Comparison of ENCODE assay signal across 15 mouse cellular contexts in the genomic region with DNA sequence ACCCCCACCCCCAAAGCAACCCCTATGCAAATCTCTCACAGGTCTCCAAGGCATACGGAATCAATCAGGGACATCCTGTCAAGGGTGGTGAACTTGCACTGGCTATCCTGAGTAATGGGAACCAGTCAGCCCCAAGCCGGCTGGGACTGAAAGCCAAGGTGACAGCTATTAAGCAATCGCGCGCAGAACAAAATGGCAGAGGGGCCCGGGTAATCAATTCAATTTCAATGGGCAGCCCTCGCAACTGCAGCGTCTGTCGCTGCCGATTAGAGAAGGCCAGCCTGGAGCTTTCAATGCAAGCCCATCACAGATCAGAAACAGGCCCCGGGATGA. TPM values are rescaled to one million over a fixed set of nuclear protein-coding genes. Genes with fewer than 3 reads are reported as not detected.
DNase-seq lines count a peak whose midpoint lies in the region; ATAC-seq lines count a peak whose summit lies in the region.
"Had no signal": no experiment of that assay in that cellular context is flagged by ENCODE, and none has a peak within 500 bp of the region (broad histone marks: within the 10 kb centered on the region; RNA-seq: fewer than 3 reads in every experiment).

No protein-coding gene starts in this region.

- no peaks in the 10 kb centered on the region for H3K36me3 ChIP-seq in heart, embryonic 11.5 days (ENCODE audit: control insufficient read depth, insufficient read depth, low read length)
- H3K36me3 ChIP-seq in embryonic facial prominence, embryonic 13.5 days: peaks cover 3% of the 10 kb centered on the region; the same call in 1 of the 2 replicates
- H3K36me3 ChIP-seq in lung, embryonic 15.5 days: peaks cover 11% of the 10 kb centered on the region; the same call in 1 of the 2 replicates
- no peaks in the 10 kb centered on the region for H3K36me3 ChIP-seq in midbrain, embryonic 16.5 days (ENCODE audit: control insufficient read depth, insufficient read depth, low read length)
- H3K36me3 ChIP-seq: stomach, embryonic 15.5 days had no signal

- intact Hi-C loops in heart, postnatal 36 days (cut with DNase I): no loop called here
- intact Hi-C loops in left cerebral cortex, postnatal 14 days (cut with DNase I): no loop called here

- peaks cover 4% of the 10 kb centered on the region; the same call in 1 of the 2 replicates for H3K4me1 ChIP-seq in heart, embryonic 11.5 days (ENCODE audit: control insufficient read depth, insufficient read depth, low read length)
- H3K4me1 ChIP-seq in embryonic facial prominence, embryonic 13.5 days: peaks cover 30% of the 10 kb centered on the region
- peaks cover 37% of the 10 kb centered on the region for H3K4me1 ChIP-seq in lung, embryonic 15.5 days
- peaks cover 11% of the 10 kb centered on the region; the same call in 1 of the 2 replicates for H3K4me1 ChIP-seq in midbrain, embryonic 16.5 days (ENCODE audit: control insufficient read depth, insufficient read depth, low read length)
- H3K4me1 ChIP-seq: stomach, embryonic 15.5 days had no signal

- peaks cover 28% of the 10 kb centered on the region for H3K27me3 ChIP-seq in heart, embryonic 11.5 days (ENCODE audit: control insufficient read depth, insufficient read depth, low read length)
- H3K27me3 ChIP-seq in embryonic facial prominence, embryonic 13.5 days: peaks cover 23% of the 10 kb centered on the region
- peaks cover 10% of the 10 kb centered on the region; the same call in 1 of the 2 replicates for H3K27me3 ChIP-seq in lung, embryonic 15.5 days
- H3K27me3 ChIP-seq in midbrain, embryonic 16.5 days (ENCODE audit: control insufficient read depth, insufficient read depth, low read depth, low read length): peaks cover 8% of the 10 kb centered on the region; the same call in 1 of the 2 replicates

- WGBS in heart, embryonic 11.5 days (ENCODE audit: insufficient replicate concordance): 18% methylated on average over 11 of the region's 11 CpGs
- 10% methylated on average over 11 of the region's 11 CpGs for WGBS in embryonic facial prominence, embryonic 13.5 days
- WGBS in lung, embryonic 15.5 days: 14% methylated on average over 11 of the region's 11 CpGs
- WGBS in midbrain, embryonic 16.5 days: 5% methylated on average over 11 of the region's 11 CpGs

- H3K27ac ChIP-seq in heart, embryonic 11.5 days (ENCODE audit: low read depth, low read length): no peak overlapping the region
- no peak overlapping the region for H3K27ac ChIP-seq in embryonic facial prominence, embryonic 13.5 days
- H3K27ac ChIP-seq in lung, embryonic 15.5 days: peak overlapping the region; percentile 3; the same call in 1 of the 2 replicates
- no peak overlapping the region for H3K27ac ChIP-seq in midbrain, embryonic 16.5 days (ENCODE audit: low read length)
- H3K27ac ChIP-seq: stomach, embryonic 15.5 days had no signal

- no peak overlapping the region for H3K4me3 ChIP-seq in heart, embryonic 11.5 days (ENCODE audit: low read depth, low read length)
- no peak overlapping the region for H3K4me3 ChIP-seq in embryonic facial prominence, embryonic 13.5 days
- no peak overlapping the region for H3K4me3 ChIP-seq in lung, embryonic 15.5 days
- no peak overlapping the region for H3K4me3 ChIP-seq in midbrain, embryonic 16.5 days (ENCODE audit: low read depth, low read length)
- H3K4me3 ChIP-seq: stomach, embryonic 15.5 days had no signal

- ATAC-seq in heart, embryonic 11.5 days (replicated peaks; ENCODE audit: insufficient number of reproducible peaks, low FRiP score, low TSS enrichment): no peak
- ATAC-seq in embryonic facial prominence, embryonic 13.5 days (ENCODE audit: insufficient number of reproducible peaks, insufficient read depth, low FRiP score, low TSS enrichment, low read depth): no peak
- no peak for ATAC-seq in lung, embryonic 15.5 days (ENCODE audit: borderline replicate concordance, extremely low read depth, low FRiP score, low TSS enrichment)
- no peak for ATAC-seq in midbrain, embryonic 16.5 days
- ATAC-seq: intestine, postnatal 0 days had no signal

- no peak for DNase-seq in heart, postnatal 36 days
- no peak for DNase-seq in cerebellum, postnatal 10 days
- DNase-seq in left cerebral cortex, postnatal 14 days (ENCODE audit: low spot score in 2 of 2): no peak
- DNase-seq in heart, postnatal 4 days: no peak
- DNase-seq: adrenal gland, postnatal 10 days; cerebellum, adult 11-12 months; right cerebral cortex, postnatal 14 days had no signal

- no peaks in the 10 kb centered on the region for H3K9me3 ChIP-seq in heart, embryonic 11.5 days (replicated peaks; ENCODE audit: control insufficient read depth, low read length)
- H3K9me3 ChIP-seq in embryonic facial prominence, embryonic 13.5 days: no peaks in the 10 kb centered on the region
- H3K9me3 ChIP-seq in lung, embryonic 15.5 days: no peaks in the 10 kb centered on the region
- no peaks in the 10 kb centered on the region for H3K9me3 ChIP-seq in midbrain, embryonic 16.5 days (replicated peaks; ENCODE audit: control insufficient read depth, low read length, poor library complexity, severe bottlenecking)
- H3K9me3 ChIP-seq: stomach, embryonic 15.5 days had no signal

- peak overlapping the region; percentile 27; the same call in 1 of the 2 replicates for H3K4me2 ChIP-seq in heart, embryonic 11.5 days
- peak overlapping the region; percentile 32 for H3K4me2 ChIP-seq in embryonic facial prominence, embryonic 13.5 days
- H3K4me2 ChIP-seq in lung, embryonic 15.5 days: no peak overlapping the region
- H3K4me2 ChIP-seq in midbrain, embryonic 16.5 days (ENCODE audit: low read length): peak overlapping the region; percentile 19; the same call in 1 of the 2 replicates
- H3K4me2 ChIP-seq: stomach, embryonic 15.5 days had no signal

- H3K9ac ChIP-seq in heart, embryonic 11.5 days (ENCODE audit: low read depth, low read length): no peak overlapping the region
- H3K9ac ChIP-seq in embryonic facial prominence, embryonic 13.5 days: no peak overlapping the region
- H3K9ac ChIP-seq in lung, embryonic 15.5 days: no peak overlapping the region
- H3K9ac ChIP-seq in midbrain, embryonic 16.5 days (ENCODE audit: low read depth, low read length): no peak overlapping the region
- H3K9ac ChIP-seq: stomach, embryonic 15.5 days had no signal

RNA-seq across cellular contexts. Expression of a gene that starts 31.7 kb away (rescaled TPM):
- polyA plus RNA-seq in heart, embryonic 11.5 days (2014; fragmentation: Nextera tagmentation; extraction: Ambion mirVana): 0.49 and 0.82 TPM in 2 replicates
- total RNA-seq in heart, postnatal 36 days (2021): not detected
- polyA plus RNA-seq in embryonic facial prominence, embryonic 13.5 days (2015; fragmentation: Nextera tagmentation; extraction: Ambion mirVana): 3.0 and 3.1 TPM in 2 replicates
- 78.8 and 81.3 TPM in 2 replicates for polyA plus RNA-seq in lung, embryonic 15.5 days (2015; fragmentation: Nextera tagmentation; extraction: Ambion mirVana)
- polyA plus RNA-seq in midbrain, embryonic 16.5 days (2015; fragmentation: Nextera tagmentation; extraction: Ambion mirVana): 0.17 and 0.43 TPM in 2 replicates
- total RNA-seq in left cerebral cortex, postnatal 14 days (2021): under 1 TPM; 0.59 to 0.61 TPM
- total RNA-seq in heart, postnatal 4 days (2021): under 1 TPM in 1 of 2 experiments, not detected in 1; 0.09 TPM
- total RNA-seq: heart, adult 8-10 months; liver, adult 2 months had no signal
- polyA plus RNA-seq: intestine, postnatal 0 days had no signal

Comparison
In these comparisons a context has a peak if more than half of its experiments do, and no peak if none do; other contexts are left out.
1. RNA of a gene that starts 31.7 kb away (polyA plus RNA-seq): 78.8 to 81.3 TPM in lung, embryonic 15.5 days; 3.0 to 3.1 TPM in embryonic facial prominence, embryonic 13.5 days, 0.49 to 0.82 TPM in heart, embryonic 11.5 days and 0.17 to 0.43 TPM in midbrain, embryonic 16.5 days; every median in the first group is over 10 times any median in the second.